Mouse (Mus musculus): ENCODE measurements at regions not wholly inside any gene's neighbourhood (a gene's known extent, or its start where the extent isn't known, plus 50 kb on each side); places are given as distances from the start of the nearest gene placed in this dataset.

DNA sequence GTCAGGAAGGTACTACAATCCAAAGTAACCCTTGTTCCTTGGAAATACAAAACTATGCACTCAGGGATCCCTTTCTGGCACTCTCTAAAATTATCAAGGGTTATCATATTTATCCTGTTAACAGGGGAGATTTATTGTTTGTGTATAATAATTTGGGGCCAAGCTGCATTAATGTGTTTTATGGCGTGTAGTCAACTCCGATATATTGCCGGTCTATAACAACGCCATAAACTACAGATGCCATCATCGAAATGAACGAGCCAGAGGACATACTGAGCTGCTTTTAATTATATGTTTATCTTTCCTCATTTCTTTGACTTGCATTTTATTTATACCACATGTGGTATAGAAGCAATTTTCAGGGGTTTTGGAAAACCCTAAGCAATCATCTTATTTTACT is 147.2 kb downstream of the Nr2f2 start:
- DNase-seq (ENCODE audit: low spot score in 2 of 2): no peak

DNA sequence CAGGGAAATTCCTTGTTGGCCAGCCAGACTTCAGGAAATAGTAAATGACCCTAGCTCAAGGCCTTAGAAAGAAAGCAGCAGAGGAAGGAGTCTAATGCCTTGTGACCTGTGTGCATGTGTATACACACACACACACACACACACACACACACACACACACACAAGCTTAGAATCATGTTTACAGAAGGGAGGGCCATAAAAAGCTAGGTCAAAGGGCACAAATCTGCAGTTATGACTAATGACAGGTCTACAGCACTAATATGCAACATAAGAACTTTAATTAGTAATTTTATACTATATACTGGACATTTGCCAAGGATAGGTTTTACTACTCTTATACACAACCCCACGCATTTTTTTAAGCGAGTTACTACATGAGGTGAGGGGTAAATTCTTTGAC is 149.4 kb downstream of the Nr2f2 start:
- no peak for DNase-seq (ENCODE audit: low spot score in 2 of 2)

DNA sequence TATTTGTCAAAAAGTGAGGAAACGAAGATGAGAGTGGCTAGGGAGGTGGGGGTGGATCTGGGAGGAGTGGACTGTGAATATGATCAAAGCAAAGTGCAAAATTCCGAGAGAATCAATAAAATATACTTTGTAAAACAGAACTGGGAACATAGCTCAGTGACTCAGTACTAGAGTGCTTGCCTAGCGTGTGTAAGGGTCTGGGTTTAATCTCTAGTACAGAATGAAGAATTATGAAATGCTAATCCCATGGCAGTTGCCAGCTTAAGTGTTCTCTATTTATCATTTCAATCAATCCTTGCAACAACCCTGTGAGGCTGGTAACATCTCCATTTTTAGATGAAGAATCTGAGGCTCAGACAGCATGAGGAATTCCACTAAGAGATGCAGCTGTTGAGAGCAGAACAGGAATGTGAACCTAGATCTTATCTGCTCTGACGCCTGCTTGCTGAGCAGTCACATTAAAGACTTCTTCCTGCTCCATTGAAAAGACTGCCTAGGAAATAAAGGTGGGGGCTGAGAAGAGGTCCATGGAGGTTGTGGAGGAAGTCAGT is 152.5 kb downstream of the Nr2f2 start:
- no peak for DNase-seq (ENCODE audit: low spot score in 2 of 2)

DNA sequence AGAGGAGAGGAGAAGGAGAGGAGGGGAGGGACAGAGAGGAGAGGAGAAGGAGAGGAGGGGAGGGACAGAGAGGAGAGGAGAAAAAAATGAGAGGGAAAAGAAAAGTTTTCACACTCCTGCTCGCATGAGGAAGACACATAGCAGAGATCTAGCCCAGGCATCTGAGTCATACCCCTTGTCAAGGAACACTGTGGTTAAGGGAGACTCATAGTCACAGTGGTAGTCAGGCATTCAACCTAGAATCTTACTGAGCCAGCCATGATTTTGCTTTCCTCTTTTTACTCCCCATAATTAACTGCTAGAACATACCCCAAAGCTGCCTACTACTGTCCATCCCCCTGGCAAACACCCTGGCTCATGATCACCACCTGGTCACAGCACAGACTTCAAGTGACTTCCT is 160.6 kb downstream of the Nr2f2 start:
- DNase-seq (ENCODE audit: low spot score in 2 of 2): no peak

DNA sequence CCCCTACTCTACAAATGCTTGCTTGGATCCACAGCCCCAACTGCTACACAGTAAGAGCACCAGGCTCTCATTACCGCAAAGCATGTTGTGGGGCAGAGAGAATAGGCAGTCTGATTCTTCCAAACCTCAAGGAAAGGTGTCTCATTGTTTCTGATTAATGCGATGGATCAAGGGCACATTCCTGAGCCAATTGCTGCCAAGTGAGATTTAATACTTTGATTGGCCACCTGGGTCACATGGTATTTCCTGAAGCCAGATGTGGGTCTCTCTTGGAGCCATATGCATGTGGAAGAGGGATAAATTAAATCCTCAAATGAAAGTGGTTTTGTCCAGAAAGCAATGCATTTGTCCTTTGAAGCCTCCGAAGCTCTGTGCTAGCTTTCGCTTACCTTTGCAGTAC is 166.3 kb downstream of the Nr2f2 start:
- DNase-seq (ENCODE audit: low spot score in 2 of 2): no peak

DNA sequence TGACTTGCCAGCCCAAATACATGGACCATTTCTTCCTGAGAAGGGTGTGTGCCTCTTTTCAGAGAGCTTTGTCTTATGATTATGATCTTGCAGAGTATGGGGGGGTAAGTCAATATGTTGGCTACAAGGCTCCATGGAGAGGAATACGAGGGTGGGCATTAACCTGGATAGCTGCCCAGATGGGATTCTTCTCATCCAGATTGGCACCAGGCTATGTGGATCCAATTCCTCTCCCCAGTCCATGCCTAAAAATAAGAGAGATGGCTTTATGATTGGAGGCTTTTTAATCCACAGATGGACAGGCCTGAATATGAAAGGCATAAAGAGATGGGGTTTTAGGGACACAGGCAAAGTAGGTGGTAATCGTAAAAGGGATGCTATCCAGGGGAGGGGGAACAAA is 187.6 kb downstream of the Nr2f2 start:
- DNase-seq (ENCODE audit: low spot score in 2 of 2): no peak

DNA sequence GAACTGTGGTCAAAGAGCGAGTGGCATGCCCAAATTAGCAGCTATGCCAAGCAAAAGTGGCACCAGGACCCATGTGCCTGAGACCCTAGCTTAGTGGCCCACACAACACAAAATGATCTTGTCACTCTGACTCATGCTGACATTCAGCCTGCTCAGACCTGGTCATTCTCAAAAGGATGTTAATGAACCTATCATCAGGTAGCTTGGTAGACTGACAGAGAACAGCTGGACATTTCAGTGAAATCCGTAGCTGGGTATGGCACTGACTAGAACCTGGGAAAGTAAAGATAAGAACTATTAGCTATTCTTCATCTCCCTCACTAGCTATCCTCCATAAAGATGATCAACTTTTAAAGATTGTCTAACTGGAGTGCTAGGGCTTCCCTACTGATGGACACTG is 188.5 kb downstream of the Nr2f2 start:
- DNase-seq (ENCODE audit: low spot score in 2 of 2): no peak

DNA sequence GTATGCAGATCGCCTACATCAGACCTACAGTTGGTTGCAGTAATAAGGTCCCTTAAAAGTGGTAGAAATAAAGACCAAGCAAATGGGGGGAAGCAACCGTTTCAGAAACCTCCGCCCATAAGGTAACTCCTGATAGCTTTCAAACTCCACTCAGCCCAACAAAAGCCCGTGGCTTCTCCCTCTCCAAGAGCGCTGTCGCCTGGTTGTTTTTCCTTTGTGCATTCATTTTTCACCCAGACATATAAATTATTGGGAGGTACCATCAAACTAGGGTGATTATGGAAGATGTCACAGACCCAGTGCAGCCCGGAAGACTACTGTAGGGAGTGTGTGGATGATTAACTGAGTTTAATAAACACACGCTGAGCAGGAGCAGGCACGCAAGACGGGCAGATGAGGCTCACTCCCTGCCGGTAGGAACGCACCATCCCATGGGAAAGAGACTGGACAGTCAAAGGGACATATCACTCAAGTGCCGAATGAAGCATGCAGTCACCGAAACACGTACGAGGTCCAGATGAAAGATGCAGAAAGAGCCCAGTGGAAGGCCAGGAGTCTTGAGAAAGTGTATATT is 189.8 kb downstream of the Nr2f2 start:
- DNase-seq (ENCODE audit: low spot score in 2 of 2): no peak

DNA sequence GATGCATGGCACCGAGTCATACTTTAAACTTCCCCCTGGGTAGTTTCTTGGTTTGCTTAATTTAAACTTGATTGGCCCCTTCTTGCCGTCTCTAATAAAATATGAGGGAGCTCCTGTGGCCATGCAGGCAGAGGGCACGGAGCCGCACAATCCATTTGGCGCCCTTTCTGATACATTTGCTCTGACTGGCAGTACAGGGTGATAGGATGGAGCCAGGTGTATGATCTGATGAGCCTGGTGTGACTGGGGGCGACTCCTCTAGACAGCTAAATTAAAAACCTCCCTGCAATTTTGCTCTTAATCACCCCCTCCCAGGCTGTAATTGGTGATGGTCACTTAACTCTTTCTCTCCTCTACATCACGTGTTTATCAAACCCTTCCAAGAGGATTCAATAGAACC is 190.4 kb downstream of the Nr2f2 start:
- DNase-seq (ENCODE audit: low spot score in 2 of 2): no peak

DNA sequence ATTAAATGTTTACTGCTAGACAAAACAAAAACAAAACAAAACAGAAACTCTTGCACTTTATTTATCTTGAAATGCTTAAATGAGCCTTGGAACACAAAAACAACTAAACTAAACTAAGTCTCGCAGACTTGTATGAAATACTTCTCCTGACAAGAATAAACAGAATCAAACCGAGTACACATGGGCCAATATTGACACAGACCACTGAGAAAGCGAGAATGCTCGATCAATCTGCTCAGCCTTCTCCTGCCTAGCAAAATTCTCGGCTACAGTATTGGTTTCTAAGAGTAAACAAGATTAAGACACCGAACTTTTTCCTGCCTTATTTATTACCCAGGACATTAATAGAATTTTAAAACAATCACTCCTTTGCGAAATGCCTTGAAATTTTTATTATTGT is 194.1 kb downstream of the Nr2f2 start:
- DNase-seq (ENCODE audit: low spot score in 2 of 2): no peak

DNA sequence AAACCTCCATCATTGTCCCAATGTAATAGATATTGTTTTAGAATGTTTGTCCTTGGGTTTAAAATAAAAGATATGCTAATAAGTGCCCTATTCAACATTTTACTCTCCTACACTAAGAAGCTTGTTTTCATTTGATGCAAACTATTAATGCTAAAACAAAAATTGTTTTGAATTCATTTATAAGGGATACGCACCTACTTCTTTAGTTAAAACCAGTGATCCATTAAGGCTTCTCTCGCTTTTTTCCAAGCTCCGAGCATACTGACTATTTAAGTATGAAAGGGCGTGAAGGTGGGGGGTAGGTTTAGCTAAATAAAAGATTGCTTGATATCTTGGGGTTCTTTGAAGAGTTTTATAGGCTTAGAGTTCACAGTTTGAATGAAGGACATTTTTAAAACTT is 195.1 kb downstream of the Nr2f2 start:
- no peak for DNase-seq (ENCODE audit: low spot score in 2 of 2)

DNA sequence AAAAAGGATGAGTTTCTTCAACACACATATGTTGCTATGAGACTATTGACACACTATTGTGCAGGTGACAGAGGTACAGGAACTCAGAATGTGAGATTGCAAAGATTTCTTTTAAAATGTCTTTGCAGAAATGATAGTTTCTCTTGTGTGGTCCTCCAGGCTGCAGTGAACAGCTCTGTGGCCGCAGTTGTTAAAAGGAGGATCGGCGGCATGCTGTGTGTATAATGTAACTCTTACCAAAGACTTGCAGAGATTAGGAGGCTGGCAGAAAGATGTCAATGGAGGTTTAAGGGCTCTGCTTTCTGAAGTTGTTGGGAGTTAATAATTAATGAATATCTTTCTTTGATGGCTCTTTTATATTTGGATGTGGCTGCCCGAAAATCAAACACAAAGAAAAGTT is 198.5 kb downstream of the Nr2f2 start:
- no peak for DNase-seq (ENCODE audit: low spot score in 2 of 2)

DNA sequence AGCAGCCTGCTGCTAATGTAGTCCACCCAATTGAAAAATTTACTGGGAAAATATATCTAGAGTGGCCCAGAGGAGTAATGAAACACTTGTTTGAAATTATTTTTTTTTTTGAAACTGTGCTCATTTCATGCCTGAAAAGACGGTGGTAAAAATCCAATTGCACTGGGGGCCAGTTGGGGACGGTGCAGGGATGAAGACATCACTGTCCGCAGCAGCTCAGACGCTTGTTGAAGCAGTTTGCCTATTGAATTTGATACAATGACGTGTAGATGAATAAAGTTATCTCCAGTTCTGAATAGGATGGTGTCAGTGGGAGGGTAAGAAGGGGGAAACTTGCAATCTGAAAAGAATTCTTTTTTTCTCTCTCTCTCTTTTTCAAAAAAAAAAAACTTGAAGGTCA is 200.5 kb downstream of the Nr2f2 start:
- DNase-seq (ENCODE audit: low spot score in 2 of 2): no peak

DNA sequence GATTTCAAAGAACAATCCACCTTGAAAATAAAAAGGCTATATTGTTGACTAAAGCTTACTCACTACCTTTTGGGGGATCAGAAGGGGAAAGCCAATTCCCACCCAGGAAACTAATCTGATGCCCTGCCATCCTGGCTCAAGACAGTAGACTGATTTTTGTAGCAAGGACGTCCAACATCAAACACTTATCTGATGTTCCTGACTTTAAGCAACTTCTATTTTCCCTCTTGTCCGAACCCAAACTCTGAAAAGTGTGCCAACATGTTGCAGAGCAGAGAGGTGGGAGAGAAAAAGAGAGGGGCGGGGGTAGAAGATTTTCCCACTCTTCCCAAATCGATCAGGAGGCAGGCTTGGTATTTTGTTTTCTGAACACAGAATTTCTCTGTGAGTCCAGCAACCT is 201.0 kb downstream of the Nr2f2 start:
- DNase-seq (ENCODE audit: low spot score in 2 of 2): no peak

DNA sequence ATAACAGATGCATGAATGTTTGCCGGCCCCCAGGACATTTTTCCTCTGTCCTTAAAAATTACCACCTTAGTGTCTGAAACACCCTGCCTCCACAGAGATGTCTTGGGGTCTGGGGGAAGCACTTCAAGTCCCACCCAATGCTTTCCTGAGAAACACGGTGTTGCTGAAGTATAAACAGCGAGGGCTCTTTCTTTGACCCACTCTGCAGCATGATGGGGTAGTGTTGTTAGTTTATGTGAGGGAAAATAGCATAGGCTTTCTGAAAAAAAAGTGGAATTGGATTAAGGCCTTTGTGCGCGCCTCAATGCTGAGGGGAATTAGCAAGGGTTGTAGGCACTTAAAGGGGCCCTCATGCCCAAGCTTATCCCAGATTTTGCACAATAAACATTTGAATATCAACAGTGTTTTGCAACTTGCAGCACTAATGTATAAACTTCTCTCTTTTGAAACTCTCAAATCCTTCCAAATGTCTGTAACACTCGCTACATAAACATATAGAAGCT is 201.8 kb downstream of the Nr2f2 start:
- no peak for DNase-seq (ENCODE audit: low spot score in 2 of 2)

DNA sequence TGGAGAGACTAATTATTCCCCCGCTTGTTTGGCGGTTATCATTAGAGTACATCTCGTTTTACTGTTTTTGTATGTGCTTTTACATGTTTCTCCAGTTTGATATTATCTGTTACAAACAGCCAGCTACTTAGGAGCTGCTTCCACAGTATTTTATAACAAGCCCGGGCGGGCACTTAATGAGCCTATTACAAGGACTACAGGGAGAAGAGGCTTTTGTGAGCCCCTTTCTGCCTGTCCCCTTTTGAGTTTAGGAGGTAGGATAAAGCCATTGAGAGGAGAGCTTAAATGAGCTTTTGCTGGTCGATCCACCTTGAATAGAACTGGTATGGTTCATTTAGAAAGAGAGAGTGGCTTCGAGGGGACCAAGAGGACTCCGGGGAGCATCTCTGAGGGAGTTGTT is 208.0 kb downstream of the Nr2f2 start:
- DNase-seq (ENCODE audit: low spot score in 2 of 2): no peak

DNA sequence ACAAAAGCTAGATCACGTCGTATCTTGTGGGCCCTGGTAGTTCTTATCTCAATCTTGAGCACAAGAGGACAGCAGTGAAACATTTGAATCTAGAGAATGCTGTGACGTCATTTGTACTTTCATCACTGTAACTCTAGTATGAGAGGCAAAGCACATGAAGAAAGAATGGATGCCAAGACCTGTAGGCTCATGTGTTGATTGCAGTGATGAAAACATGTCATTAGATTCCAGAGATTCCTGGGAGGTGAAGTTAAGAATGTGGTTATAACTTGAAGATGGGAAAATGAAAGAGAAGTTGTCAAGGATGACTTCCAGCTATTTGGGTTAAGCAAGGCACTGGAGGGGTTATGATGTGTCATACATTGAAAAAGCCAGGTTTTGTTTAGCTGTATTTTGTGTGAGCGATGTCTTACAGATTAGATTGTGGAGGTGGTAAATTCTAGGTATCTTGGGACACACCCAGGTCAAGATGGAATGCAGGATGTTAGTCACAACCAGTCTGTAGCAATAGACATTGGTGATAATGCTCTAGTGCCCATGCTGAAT is 221.7 kb downstream of the Nr2f2 start:
- DNase-seq (ENCODE audit: low spot score in 2 of 2): no peak

DNA sequence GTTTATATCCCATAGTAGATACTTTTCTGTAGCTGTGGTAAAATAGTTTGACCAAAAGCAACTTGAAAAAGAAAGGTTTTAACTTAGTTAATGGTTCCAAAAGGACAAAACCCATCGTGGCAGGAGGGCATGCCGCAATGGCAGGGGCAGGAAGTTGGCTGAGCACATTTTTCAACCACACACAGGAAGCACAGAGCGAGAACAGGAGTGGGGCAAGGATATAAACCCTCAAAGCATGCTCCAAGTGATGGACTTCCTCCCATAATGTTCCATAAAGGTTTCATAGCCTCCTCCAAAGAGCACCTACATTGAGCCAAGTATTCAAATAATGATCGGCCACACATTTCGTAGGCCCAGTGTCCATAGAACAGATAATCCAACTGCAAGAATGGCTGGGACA is 229.7 kb downstream of the Nr2f2 start:
- no peak for DNase-seq (ENCODE audit: low spot score in 2 of 2)

DNA sequence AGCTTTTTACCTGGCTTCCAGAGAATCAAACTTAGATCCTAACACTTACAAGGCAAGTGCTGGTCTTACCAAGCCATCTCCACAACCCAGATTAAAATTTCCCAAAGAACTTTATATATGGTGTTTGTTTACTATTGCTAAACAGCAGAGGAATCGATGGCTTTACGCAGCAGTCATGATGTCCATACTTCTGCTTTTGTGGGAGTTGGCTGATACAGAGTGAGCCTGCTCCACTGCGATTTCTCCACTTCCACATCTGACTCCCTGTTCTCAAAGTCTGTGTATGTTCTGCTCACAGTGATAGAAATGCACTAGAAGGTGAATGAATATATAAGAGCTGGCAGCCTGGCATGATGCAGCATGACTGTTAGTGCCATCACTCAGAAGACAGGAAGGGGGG is 231.1 kb downstream of the Nr2f2 start:
- DNase-seq (ENCODE audit: low spot score in 2 of 2): no peak

DNA sequence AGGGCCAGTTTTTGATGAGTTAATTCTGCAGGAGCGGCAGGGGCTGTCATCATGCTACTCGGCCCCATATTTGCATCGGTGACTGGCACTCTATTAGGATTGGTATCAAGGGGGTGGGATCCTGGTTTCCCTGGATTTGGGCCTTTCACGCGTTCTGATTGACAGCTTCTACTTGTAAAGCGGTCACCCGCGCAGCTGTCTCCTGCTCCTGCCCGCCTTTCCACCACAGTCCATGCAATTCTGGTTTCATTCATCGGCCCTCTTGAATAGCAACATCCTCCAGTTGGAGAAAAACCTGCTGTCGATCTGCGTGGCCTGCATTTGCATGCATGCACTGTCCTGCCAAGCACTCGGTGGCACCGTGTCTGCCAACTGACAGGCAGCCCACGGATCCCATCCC is 236.6 kb downstream of the Nr2f2 start:
- DNase-seq (ENCODE audit: low spot score in 2 of 2): peak in 1 of 2 experiments; percentile 20

DNA sequence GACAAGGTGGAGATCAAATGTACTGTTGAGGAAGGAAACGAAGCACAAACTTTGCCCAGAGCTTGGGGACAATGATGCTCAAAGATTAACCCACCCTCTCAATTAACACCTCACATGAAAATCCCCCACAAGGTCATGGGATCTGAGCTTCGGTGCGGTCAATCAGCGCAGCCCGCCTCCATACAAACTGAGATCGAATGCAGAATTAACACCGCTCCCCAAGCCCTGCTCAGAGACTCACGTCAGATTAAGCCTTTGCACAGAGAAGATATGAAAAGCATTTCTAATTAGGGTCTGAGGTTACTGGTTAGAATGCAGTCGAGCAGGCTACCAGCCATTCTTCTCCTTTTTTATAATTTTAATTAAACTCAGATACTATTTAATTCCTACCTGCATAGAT is 243.7 kb downstream of the Nr2f2 start:
- DNase-seq (ENCODE audit: low spot score in 2 of 2): no peak

DNA sequence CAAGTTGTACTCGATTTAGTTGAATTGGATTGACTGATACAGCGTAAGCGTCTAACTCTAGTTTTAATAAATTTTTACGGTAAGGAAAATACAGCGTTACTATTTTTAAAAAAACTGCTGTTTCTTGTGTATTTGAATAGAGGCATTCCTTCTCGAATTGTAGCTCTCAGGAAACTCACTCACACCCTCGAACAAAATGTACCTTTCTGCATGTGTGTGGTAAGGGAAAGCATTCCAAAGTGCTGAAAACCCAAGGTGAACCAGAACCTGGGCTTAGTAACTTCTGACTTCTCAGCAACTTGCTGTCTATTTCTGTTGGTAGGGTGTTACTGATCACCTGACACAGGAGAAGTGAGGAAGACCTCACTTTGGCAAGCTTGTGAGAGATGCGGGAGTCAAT is 247.0 kb downstream of the Nr2f2 start:
- DNase-seq (ENCODE audit: low spot score in 2 of 2): no peak

DNA sequence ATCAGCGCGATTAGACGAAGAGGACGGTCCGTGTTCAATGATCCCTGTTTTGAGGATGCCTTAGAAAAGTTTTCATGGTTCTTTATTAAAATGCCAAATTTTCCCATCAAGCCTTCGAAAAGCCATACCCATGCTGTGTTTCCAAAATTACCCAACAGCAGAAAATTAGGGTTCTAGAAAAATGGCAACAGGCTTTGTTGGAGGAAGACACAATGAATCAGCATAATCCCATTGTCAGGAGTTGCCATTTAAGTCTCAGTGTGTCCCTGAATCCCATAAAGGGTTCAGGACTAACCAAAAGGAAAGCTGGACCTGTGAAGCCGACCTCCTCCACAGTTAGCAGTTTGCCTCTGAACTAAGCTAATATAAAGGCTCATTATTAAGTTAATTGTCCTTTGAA is 247.6 kb downstream of the Nr2f2 start:
- no peak for DNase-seq (ENCODE audit: low spot score in 2 of 2)
